Mouse (Mus musculus) cerebellum, adult 2 months (tissue): ENCODE measurements around the gene Pepd.

ENCODE experiments used
- CTCF ChIP-seq: fragments of 200-500 bp; IDR thresholded peaks from 2 replicates; pipeline ENCODE4 v1.5.1; 2011; ENCODE audit warnings: low read depth, mild to moderate bottlenecking, control low read depth, low read length, moderate library complexity, borderline replicate concordance; ENCODE audit not compliant: insufficient read depth
- POLR2A ChIP-seq: fragments of 200-500 bp; IDR thresholded peaks from 2 replicates; pipeline ENCODE4 v1.6.1; 2011; ENCODE audit warnings: low read length, control low read depth, borderline replicate concordance; ENCODE audit not compliant: insufficient read depth

- no peak for TF ChIP-seq CTCF
- TF ChIP-seq POLR2A, result no peak
These were observed 6.2 kb downstream of the Pepd start for GRCm38 (mm10) chr7:34918416-34918815.
